Mouse (Mus musculus) urinary bladder, postnatal 4 days (tissue): ENCODE measurements at regions not wholly inside any gene's neighbourhood (a gene's known extent, or its start where the extent isn't known, plus 50 kb on each side); places are given as distances from the start of the nearest gene placed in this dataset.

Experiments
- DNase-seq, 2 experiments: peaks; one replicate each; pipeline ENCODE4 v3.0.0; 2021 to 2022; ENCODE audit warnings: low spot score in 2 of 2

DNA sequence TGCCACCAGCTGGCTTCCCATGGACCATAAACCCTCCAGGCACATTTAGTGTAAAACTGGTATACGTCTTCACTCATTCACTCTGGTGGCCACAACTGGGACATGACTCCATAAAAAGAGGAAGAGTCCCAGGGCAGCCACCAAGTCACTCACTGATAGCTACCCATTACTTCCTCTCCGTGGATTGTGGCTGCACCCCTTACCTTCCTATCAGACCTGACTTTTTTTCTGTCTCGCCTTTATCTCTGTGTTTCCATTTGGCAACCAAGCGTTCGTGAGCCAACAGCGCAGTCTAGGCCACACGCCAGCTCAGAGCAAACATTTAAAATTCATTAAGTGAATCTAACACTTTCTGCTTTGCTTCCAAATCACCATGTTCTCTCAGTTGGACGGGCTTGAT is 53.9 kb upstream of the Slc44a1 start:
- no peak for DNase-seq

- peak in 1 of 2 experiments; percentile 71 for DNase-seq
These were observed 55.5 kb upstream of the Slc44a1 start for GRCm38 (mm10) chr4:53384761-53385160.

- no peak for DNase-seq
These were observed 56.1 kb upstream of the Slc44a1 start for GRCm38 (mm10) chr4:53384104-53384503.

DNA sequence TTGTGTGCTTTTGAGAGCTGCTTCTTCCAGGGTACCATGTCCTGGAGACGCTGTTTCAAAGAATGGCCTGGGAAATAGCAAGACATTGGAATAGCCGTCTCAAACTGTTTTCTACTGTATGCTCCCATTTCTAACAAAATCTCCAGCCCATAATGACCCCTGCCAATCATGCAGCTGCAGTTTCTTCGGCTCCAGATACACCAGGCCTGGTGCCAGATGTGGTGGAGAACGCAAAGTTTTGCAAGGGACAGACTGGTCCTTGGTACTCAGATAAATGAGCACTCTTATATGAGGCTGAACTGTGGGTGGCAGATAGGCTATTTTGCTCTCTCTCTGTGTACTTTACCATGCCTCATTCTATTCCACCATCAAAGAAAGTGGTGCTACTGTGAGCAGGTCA is 58.2 kb upstream of the Slc44a1 start:
- no peak for DNase-seq

DNA sequence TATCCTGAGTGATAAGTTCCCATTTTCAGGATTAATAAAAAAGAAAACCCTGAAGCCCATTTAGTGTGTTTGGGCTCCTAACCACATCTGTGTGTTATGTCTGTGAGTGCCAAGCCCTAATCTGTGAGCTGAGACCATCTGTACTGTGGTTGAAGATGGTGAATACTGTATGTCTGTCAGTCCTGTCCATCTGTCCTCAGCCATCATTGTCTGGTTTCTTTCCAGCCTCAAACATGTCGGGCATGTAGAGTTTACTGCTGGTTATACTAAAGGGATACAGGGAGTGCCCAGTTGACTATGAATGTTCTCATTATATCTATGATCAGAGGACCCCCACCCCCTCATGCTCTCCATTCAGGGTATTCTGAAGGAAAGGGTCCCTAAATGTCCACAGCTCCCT is 60.4 kb upstream of the Slc44a1 start:
- no peak for DNase-seq

DNA sequence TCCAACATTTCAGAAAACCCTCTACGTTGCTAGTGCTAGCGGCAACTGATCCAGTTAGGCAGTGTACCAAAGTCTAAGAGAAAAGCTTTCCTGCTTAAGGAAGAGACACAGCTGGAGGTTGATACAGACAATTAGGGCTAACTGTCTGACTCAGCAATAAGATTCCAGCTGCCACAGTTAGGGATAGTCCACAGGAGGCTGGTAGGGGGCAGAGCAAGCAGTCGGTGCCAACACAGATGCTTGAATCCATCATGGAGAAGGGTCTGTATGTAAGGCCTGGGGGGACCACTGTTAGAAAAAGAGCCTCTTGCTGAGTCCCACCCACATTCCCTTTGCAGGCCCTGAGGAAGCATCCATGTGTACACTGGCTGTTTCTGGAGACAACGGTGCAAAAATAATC is 63.2 kb upstream of the Slc44a1 start:
- DNase-seq = no peak

GRCm38 (mm10) chr4:53356374-53356773 is 83.8 kb upstream of the Slc44a1 start:
- DNase-seq = no peak

GRCm38 (mm10) chr4:53354961-53355360 is 85.3 kb upstream of the Slc44a1 start:
- no peak for DNase-seq

DNA sequence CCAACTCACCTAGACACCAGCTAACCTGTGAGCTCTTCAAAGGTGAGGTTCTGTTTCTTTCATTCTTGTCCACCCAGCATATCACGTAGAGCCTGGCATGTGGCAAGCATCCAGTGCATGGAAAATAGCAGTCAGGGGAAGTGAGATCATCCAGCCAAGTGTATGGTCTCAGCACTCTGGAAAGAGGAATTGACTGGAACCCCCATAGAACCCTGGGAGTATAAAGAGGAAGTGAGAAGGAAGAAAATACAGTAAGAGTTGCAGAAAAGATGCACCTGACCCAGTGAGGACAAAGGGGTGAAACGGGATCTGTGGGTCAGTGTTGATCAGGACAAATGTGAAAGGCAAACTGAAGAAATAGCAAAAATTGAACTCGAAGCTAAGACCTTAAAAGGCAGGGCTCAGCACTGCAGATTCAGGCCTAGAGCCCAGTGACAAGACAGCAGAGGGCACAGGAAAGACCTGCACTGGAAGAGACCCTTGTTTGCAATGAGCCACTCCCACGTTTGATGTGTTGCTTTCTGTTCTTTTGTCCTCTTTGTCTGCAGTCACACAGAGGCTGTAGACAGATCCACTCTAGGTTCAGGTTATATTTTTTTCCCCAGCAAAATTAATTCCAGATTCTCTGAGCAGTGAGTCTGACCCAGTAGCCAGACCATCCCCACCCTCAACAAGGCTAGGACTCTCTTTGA is 86.7 kb upstream of the Slc44a1 start:
- DNase-seq = no peak

DNA sequence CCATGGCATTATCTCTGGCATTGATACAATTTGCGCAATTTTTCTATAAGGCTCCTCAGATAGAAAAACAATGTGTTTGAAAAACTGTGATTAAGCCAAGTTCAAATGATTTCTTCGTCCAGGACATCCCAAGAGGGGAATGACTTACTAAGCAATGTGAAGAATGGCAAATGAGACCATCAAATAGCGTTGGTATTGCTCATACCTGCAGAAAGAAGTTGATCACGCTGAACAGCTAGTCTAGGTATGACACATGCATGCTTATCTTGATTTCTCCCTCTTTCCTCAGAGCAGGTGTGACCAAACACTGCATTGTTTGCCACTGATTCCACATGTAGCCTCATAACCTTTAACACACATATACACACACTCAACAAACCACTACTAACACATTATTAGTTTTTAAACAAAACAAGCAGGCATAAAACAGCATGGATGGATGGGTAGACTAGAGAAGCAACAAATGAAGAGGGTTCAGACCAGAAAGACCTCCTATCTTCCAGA is 89.1 kb upstream of the Slc44a1 start:
- no peak for DNase-seq

DNA sequence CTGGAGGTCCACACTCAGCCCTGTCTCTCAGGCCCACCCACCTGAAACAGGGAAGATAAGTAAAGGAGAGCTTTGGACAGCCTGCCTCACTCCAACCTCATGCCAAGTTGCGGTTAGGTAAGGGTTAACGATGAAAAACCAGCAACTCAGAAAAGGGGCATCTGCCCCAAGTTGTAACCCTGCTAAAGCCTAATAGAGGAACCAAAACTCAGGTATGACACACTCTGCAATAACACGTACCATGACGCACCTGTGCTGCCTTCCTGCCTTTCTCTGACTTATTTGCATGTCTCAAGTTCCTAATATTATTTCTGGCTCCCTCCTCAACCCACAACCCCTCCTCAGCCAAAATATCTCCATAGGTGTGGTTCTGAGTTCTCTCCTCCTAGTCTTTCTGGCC is 94.9 kb upstream of the Slc44a1 start:
- DNase-seq = no peak

DNA sequence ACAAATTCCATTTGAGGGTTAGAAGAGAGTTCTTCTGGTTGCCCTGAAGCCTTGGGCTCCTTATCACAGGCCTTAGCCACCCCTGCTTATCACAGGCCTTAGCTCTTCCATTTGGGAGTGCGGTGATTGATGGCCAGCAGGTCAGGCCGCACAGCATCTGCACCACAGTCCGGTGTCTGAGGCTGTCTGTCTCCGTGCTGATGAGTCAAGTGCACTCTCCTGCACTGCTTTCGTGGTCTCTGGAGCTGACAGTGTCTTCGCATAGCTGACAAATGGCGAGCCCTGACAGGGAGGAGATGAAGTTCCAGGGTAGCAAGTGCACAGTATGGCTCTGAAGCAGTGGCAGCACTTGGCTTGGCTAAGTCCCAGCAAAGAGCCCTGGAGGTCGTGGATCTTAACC is 95.7 kb upstream of the Slc44a1 start:
- DNase-seq = no peak

DNA sequence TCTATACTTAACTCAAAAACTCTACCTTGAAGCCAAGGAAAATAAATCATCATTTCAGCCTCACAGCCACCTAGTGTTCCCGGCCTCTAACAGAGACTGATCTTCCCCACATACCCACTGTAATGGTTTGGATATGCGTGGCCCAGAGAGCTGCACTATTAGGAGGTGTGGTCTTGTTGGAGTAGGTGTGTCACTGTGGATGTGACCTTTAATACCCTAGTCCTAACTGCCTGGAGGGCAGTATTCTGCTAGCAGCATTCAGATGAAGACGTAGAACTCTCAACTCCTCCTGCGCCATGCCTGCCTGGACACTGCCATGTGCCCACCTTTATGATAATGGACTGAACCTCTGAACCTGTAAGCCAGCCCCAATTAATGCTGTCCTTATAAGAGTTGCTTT is 99.0 kb upstream of the Slc44a1 start:
- DNase-seq = no peak

DNA sequence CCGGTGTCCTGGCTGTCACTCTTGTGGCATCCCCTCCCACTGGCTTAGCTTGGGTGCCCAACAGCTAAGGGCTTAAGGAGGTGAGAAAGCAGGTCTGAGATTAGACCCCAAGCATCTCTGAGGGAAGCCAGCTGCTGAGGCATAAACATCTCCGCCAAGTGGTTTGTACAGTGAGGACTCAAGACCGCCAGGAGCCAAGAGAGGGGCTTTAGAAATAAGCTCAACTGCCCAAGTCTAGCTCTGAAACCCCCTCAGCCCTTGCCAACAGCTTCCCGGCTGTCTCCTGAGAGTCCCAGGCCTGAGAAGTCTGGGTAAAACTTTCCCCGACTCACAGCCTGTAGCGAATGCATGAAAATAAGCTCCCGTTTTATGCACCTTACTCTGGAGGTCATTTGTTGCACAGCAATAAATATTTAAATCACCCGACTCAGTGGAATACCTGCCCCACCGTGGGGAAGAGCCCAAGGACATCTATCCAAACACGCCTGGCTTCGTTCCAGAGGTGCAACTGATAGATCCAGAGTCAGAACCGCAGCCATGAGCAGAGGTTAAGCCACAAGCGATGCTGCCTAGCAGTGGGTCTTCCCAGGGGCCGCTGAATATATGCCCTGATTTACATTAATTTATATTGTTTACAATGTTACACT is 100.1 kb upstream of the Slc44a1 start:
- peak in 1 of 2 experiments; percentile 14 for DNase-seq

DNA sequence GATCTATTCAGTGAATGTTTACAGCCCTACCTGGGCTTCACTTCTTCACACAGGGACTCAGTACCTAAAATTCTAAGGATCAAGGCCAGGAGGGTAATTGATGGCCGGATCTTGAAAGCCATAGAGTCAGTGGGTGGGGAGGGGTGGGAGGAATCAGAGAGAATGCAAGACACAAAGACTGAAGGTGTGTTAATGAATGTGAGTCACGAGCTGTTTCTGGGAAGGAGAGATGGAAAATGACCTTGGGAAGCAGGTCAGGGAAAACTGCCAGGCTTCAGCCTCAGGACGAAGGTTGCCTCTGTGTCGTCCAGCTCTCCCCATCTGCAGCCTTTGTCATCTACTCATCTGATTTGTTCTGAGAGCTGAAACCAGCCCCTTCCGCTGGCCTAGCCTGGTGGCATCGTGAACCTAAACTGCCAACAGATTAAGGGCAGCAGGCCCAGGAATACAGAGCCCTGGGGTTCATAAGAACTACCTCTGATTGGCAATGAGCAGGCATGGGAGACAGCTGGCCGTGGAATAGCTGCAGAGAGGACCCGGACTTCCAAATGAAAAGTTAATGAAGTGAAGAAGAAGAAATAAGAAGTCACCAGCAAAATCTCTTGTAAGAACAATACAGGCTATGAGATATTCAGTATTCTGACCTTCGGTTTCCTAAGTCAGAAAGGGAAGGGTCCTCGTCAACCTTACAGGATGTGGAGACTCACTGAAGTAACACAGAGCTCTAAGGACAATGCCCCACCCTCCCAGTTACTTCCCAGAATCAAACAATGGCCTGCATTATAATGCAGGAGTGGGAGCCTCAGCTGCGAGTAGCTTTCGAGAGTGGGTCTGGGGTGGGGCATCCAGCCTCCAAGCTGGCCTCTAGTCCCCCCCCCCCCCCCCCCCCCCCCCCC is 100.8 kb upstream of the Slc44a1 start:
- peak in 1 of 2 experiments; percentile 16 for DNase-seq

DNA sequence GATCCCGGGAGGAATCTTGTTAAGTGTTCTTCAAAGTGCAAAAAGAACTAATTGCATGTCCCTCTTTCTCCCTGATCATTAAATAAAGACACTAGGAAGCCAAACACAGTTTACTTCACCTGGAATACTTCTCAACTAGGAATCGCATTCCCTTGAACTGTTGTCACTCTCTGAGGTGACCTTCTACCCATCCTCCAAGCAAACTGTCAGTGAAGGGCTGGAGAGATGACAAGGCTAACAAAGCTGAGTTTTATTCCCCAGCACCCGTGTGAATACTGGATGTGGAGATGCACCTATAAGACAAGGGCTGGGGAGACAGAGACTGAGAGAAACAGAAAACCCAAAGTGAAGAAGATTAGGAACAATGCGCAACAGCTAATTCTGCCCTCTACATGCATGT is 101.7 kb upstream of the Slc44a1 start:
- DNase-seq = peak in 1 of 2 experiments; percentile 9

DNA sequence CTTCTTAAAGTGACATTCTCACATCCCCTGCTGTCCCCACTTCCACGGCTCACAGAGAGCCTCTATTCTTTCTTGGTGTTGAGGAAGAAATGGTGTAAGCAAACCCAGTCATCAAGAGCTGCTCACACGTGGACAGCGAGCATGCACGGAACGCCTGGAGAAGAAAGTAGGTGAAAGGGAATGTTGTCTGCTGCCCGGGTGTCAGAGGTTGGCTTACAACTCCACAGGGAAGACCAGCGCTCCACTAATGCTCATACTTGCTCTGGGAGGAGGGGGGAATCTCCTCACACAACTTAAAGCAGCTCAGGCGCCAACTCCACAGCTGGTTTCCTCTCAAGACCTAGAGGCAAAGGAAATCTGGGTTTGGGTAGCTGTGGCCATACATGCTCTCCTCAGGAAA is 102.4 kb upstream of the Slc44a1 start:
- peak in 1 of 2 experiments; percentile 18 for DNase-seq

DNA sequence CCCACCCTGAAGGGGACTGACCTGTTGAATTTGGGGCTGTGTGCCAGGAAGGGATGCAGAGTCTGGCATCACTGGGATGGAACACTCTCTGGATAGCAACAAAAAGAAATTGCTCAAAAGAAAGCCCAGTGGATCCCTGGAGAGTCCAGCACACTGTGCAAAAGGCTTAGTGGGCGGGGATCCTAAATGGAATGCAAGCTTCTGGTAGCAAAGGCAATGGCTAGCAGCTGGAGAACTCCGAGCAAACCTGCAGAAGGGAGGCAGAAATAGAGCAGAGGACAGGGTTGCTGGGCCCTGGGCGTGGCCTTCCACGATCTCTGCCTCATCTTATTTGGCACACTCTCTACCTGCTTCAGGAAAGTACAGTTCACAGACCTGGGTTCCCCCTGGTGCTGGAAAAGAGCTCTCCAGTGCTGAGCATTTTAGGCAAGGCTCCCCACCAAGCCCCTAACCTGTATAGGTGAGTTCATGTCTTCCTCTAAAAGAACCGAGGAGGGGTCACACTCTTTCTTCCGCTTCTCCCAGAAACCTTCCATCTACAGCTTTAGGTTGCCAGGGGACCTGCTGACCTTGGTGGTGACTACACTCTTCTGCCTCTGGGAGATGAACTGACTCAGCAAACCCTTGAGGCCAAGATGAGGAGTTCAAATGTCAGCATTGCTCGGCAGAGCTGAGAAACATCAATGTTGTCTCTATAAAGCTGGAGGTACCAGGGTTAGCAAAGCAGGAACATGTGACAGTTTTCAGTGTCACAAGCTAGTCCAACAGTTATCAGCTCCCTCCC is 112.6 kb upstream of the Slc44a1 start:
- peak in 1 of 2 experiments; percentile 17 for DNase-seq

DNA sequence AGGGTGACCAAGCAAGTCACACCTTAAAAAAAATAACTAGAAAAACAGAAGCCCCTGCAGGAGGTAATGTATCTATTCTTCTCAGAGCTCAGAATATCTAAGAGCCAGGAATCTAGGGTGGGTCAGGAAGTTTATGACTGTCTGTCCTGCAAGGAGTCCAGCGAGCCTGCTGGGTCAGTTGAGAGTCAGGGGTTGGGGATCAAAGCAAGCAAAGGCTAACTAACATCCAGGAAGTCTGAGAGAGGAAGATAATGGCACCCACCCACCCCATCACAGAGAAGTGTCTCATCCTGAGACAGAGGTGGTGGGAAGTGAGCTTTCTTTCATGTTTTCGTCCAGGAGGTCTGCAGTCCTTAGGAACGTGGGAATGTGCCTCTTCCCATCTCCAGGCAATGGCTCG is 116.4 kb upstream of the Slc44a1 start:
- DNase-seq = peak in 1 of 2 experiments; percentile 5

DNA sequence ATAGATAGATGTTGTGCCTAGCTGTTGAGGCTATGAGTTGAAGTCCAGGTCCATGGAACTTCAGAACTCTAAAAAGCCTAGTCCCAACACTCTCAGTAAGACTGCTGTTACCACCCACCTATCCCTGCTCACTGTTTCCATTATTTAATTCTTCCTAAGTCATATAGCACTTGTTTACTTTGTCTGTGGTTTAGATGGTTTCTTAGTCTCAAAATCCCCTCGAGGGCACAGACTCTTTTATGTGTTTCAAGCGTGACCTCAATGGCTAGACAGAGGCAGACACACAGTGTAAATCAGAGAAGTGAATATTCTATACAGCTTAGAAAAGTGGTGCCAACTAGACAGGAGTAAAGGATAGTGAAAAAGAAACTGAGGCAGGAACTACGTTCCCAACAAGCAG is 117.0 kb upstream of the Slc44a1 start:
- no peak for DNase-seq

DNA sequence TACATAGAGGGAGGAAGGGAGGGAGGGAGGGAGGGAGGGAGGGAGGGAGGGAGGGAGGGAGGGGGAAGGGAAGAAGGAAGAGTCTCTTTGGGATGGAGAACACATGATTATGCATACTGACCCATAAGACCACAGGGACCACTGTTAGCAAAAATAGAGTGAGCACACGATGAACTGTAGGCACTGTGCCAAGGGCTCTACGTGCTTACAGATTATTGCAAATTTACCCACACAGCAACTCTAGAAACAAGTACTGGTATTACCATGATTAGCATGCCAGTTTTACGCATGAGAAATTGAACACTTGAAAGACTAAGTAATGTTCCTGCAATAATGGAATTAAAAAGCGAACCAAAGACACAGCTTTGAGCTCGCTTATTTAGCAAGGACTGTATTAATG is 117.7 kb upstream of the Slc44a1 start:
- DNase-seq = peak in 1 of 2 experiments; percentile 7
